Mouse (Mus musculus): ENCODE measurements around the gene Sox6.

The Sox6 gene

GRCm38 (mm10) chr7:115540261-115540660 is 498.3 kb downstream of the Sox6 start:
- DNase-seq: no peak

- DNase-seq: peak; percentile 15 to 26
Measured at GRCm38 (mm10) chr7:115539003-115539402, 499.6 kb downstream of the Sox6 start.

GRCm38 (mm10) chr7:115537636-115538035 is 501.0 kb downstream of the Sox6 start:
- DNase-seq: no peak

GRCm38 (mm10) chr7:115536521-115536920 is 502.1 kb downstream of the Sox6 start:
- DNase-seq: peak; percentile 22 to 25

- no peak for DNase-seq
Measured at GRCm38 (mm10) chr7:115531875-115532274, 506.7 kb downstream of the Sox6 start.

- no peak for DNase-seq
Measured at GRCm38 (mm10) chr7:115531217-115531616, 507.4 kb downstream of the Sox6 start.

GRCm38 (mm10) chr7:115517701-115518100 is 520.9 kb downstream of the Sox6 start:
- DNase-seq: no peak

- DNase-seq: no peak
Measured at GRCm38 (mm10) chr7:115513681-115514080, 524.9 kb downstream of the Sox6 start.

- no peak for DNase-seq
Measured at GRCm38 (mm10) chr7:115511777-115512176, 526.8 kb downstream of the Sox6 start.

- DNase-seq: no peak
Measured at GRCm38 (mm10) chr7:115511091-115511490, 527.5 kb downstream of the Sox6 start.

- no peak for DNase-seq
Measured at GRCm38 (mm10) chr7:115510045-115510444, 528.6 kb downstream of the Sox6 start.

GRCm38 (mm10) chr7:115506385-115506784 is 532.2 kb downstream of the Sox6 start:
- no peak for DNase-seq

- no peak for DNase-seq
Measured at GRCm38 (mm10) chr7:115501497-115501896, 537.1 kb downstream of the Sox6 start.

GRCm38 (mm10) chr7:115500825-115501224 is 537.8 kb downstream of the Sox6 start:
- no peak for DNase-seq

- no peak for DNase-seq
Measured at GRCm38 (mm10) chr7:115500170-115500569, 538.4 kb downstream of the Sox6 start.

GRCm38 (mm10) chr7:115491721-115492120 is 546.9 kb downstream of the Sox6 start:
- no peak for DNase-seq

GRCm38 (mm10) chr7:115489608-115490007 is 549.0 kb downstream of the Sox6 start:
- peak; percentile 1 to 6 for DNase-seq

GRCm38 (mm10) chr7:115486431-115486830 is 552.2 kb downstream of the Sox6 start:
- no peak for DNase-seq

- DNase-seq: no peak
Measured at GRCm38 (mm10) chr7:115485664-115486409, 552.8 kb downstream of the Sox6 start.

- DNase-seq: no peak
Measured at GRCm38 (mm10) chr7:115477763-115478162, 560.8 kb downstream of the Sox6 start.

GRCm38 (mm10) chr7:115476881-115477665 is 561.5 kb downstream of the Sox6 start:
- no peak for DNase-seq

- no peak for DNase-seq
Measured at GRCm38 (mm10) chr7:115475176-115475575, 563.4 kb downstream of the Sox6 start.

GRCm38 (mm10) chr7:115474115-115474514 is 564.5 kb downstream of the Sox6 start:
- no peak for DNase-seq

GRCm38 (mm10) chr7:115472850-115473249 is 565.7 kb downstream of the Sox6 start:
- DNase-seq: no peak

All from B cell, adult 2 months (primary cell).